In the genomic region with DNA sequence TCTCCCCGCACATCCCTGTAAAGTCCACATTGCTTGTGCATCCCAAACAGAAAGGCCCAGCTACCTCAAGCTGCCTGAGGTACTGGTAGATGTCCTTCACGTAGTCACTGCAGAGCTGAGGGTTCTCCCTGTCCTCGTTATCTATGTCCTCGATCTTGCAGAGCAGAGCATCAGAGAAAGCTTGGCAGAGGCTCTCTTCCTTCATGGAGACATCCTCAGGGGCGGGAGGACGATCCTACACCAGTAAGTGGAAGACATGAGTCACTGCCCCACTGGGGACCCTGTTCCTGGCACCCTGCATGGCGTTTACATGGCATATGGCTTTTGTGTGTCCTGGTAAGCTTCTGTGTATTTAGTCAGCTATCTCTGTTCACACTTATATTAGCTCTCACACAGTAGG, we compare ENCODE assay signal across 31 mouse cellular contexts.
"Had no signal": no experiment of that assay in that cellular context is flagged by ENCODE, and none has a peak within 500 bp of the region (broad histone marks: within the 10 kb centered on the region; RNA-seq: fewer than 3 reads in every experiment).

No protein-coding gene starts in this region.

- H3K4me1 ChIP-seq: limb, embryonic 10.5 days; limb, embryonic 12.5 days; limb, embryonic 13.5 days; limb, embryonic 15.5 days; liver, embryonic 12.5 days; liver, embryonic 13.5 days; liver, embryonic 15.5 days; lung, embryonic 15.5 days; megakaryocyte, embryonic 14.5 days; midbrain, embryonic 10.5 days; midbrain, embryonic 12.5 days; midbrain, embryonic 13.5 days; midbrain, embryonic 15.5 days; neural tube, embryonic 12.5 days had no signal

- H3K4me3 ChIP-seq: limb, embryonic 10.5 days; limb, embryonic 12.5 days; limb, embryonic 13.5 days; limb, embryonic 15.5 days; liver, embryonic 12.5 days; liver, embryonic 13.5 days; liver, embryonic 15.5 days; lung, embryonic 15.5 days; megakaryocyte, embryonic 14.5 days; midbrain, embryonic 10.5 days; midbrain, embryonic 12.5 days; midbrain, embryonic 13.5 days; midbrain, embryonic 15.5 days; myocyte; neural tube, embryonic 12.5 days had no signal

- H3K27me3 ChIP-seq: limb, embryonic 12.5 days; limb, embryonic 13.5 days; limb, embryonic 15.5 days; liver, embryonic 12.5 days; liver, embryonic 13.5 days; liver, embryonic 15.5 days; lung, embryonic 15.5 days; megakaryocyte, embryonic 14.5 days; midbrain, embryonic 12.5 days; midbrain, embryonic 13.5 days; midbrain, embryonic 15.5 days; neural tube, embryonic 12.5 days had no signal

- H3K27ac ChIP-seq: limb, embryonic 10.5 days; limb, embryonic 12.5 days; limb, embryonic 13.5 days; limb, embryonic 15.5 days; liver, embryonic 12.5 days; liver, embryonic 13.5 days; liver, embryonic 14.5 days; liver, embryonic 15.5 days; lung, embryonic 15.5 days; macrophage; midbrain, embryonic 10.5 days; midbrain, embryonic 12.5 days; midbrain, embryonic 13.5 days; midbrain, embryonic 15.5 days; neural tube, embryonic 12.5 days had no signal

- ATAC-seq: liver, embryonic 12.5 days; liver, postnatal 0 days; midbrain, embryonic 13.5 days; midbrain, embryonic 15.5 days; midbrain, embryonic 16.5 days had no signal

- H3K4me2 ChIP-seq: limb, embryonic 12.5 days; limb, embryonic 13.5 days; limb, embryonic 15.5 days; liver, embryonic 11.5 days; liver, embryonic 12.5 days; liver, embryonic 13.5 days; liver, embryonic 15.5 days; lung, embryonic 14.5 days; lung, embryonic 15.5 days; midbrain, embryonic 11.5 days; midbrain, embryonic 12.5 days; midbrain, embryonic 13.5 days; midbrain, embryonic 15.5 days; neural tube, embryonic 12.5 days had no signal

- H3K9ac ChIP-seq: limb, embryonic 12.5 days; limb, embryonic 13.5 days; limb, embryonic 15.5 days; liver, embryonic 12.5 days; liver, embryonic 13.5 days; liver, embryonic 14.5 days; liver, embryonic 15.5 days; liver, postnatal 0 days; lung, embryonic 14.5 days; lung, embryonic 15.5 days; midbrain, embryonic 12.5 days; midbrain, embryonic 13.5 days; midbrain, embryonic 15.5 days; neural tube, embryonic 12.5 days had no signal

- DNase-seq: left cerebral cortex, postnatal 4 days; liver; liver, embryonic 13.5 days; liver, postnatal 0 days; lung, adult 18-20 months; lung, adult 2 months; lung, embryonic 14.5 days; lung, postnatal 10 days; lung, postnatal 14 days; lung, postnatal 36 days; lung, postnatal 4 days; midbrain, embryonic 14.5 days had no signal

- H3K9me3 ChIP-seq: limb, embryonic 10.5 days; limb, embryonic 12.5 days; limb, embryonic 13.5 days; limb, embryonic 15.5 days; liver, embryonic 12.5 days; liver, embryonic 13.5 days; liver, embryonic 15.5 days; lung, embryonic 15.5 days; megakaryocyte, embryonic 14.5 days; midbrain, embryonic 10.5 days; midbrain, embryonic 12.5 days; midbrain, embryonic 13.5 days; midbrain, embryonic 15.5 days; neural tube, embryonic 12.5 days had no signal
